Mouse (Mus musculus): ENCODE results near the gene Notch4. TPM values are rescaled to one million over a fixed set of nuclear protein-coding genes. Genes with fewer than 3 reads are reported as not detected.

Notch4 gene
- polyA plus RNA-seq, 1 experiment from 2014 or later: 5.8 TPM

DNA sequence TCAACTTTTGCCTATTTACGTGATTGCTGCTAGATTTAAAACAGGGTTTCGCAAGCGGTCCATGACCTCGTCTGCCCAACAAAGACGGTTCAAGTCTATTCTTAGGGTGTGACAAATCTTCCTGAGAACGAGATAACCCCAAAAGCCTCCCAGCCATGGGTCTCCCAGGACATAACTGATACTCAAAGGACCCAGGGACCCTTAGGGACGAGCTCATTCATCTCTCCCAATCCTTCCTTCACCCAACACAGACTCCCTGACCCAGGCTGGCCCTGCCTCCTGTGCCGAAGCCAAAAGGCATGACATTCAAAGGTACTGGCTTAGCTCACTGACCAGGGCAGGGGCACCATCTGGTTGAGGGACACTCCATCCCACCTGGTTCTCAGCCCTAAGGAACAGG, 7.7 kb upstream of the Notch4 start:
- Histone ChIP-seq H3K27ac (no peak overlapping the region), H3K36me3 (no peaks in the 10 kb centered on the region), H3K4me3 (replicated peaks) (no peak overlapping the region), H3K27me3 (replicated peaks) (no peaks in the 10 kb centered on the region), H3K9me3 (no peaks in the 10 kb centered on the region), H3K4me1 (no peaks in the 10 kb centered on the region), H3K4me2 (no peak overlapping the region), H3K9ac (no peak overlapping the region)
- WGBS: 84% methylated on average over 8 of the region's 8 CpGs
- ATAC-seq (ENCODE audit: insufficient read depth, low FRiP score, low read depth): no peak

- no peak for ATAC-seq (ENCODE audit: insufficient read depth, low FRiP score, low read depth)
- no peaks in the 10 kb centered on the region for H3K36me3 ChIP-seq
- H3K9ac ChIP-seq: no peak overlapping the region
- H3K9me3 ChIP-seq: no peaks in the 10 kb centered on the region
- H3K4me3 ChIP-seq (replicated peaks): no peak overlapping the region
- no peaks in the 10 kb centered on the region for H3K4me1 ChIP-seq
- no peaks in the 10 kb centered on the region for H3K27me3 ChIP-seq (replicated peaks)
- WGBS: 67% methylated on average over 11 of the region's 11 CpGs
- no peak overlapping the region for H3K4me2 ChIP-seq
- no peak overlapping the region for H3K27ac ChIP-seq
Observed at GRCm38 (mm10) chr17:34557411-34557810, 6.7 kb upstream of the Notch4 start.

DNA sequence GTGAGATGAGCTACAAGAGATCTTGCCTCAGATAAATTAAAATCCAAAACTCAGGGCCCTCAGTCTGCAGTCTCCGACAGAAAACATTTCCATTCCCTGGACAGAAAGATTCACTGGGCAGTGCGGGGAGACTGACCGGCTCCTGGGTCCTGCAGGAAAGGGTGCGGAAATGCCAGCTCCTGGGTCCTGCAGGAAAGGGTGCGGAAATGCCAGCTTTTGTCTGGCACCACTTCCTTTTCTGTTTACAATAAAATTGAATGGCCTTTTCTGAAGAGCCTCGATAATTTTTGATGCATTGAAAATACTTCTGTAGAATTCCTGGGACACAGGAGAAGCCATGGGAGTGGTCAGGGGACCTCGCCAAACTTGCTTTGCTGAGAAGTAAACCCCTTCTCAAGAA, 5.0 kb upstream of the Notch4 start:
- 80% methylated on average over 7 of the region's 7 CpGs for WGBS
- no peak overlapping the region for H3K4me3 ChIP-seq (replicated peaks)
- H3K4me1 ChIP-seq: peaks cover 2% of the 10 kb centered on the region; the same call in 1 of the 2 replicates
- no peak overlapping the region for H3K9ac ChIP-seq
- ATAC-seq (ENCODE audit: insufficient read depth, low FRiP score, low read depth): no peak
- no peaks in the 10 kb centered on the region for H3K9me3 ChIP-seq
- H3K36me3 ChIP-seq: no peaks in the 10 kb centered on the region
- H3K27me3 ChIP-seq (replicated peaks): no peaks in the 10 kb centered on the region
- no peak overlapping the region for H3K4me2 ChIP-seq
- H3K27ac ChIP-seq: no peak overlapping the region

GRCm38 (mm10) chr17:34559895-34560294, 4.2 kb upstream of the Notch4 start:
- Histone ChIP-seq H3K27ac (no peak overlapping the region), H3K9me3 (no peaks in the 10 kb centered on the region), H3K9ac (no peak overlapping the region), H3K4me1 (peaks cover 9% of the 10 kb centered on the region; the same call in 1 of the 2 replicates), H3K27me3 (replicated peaks) (no peaks in the 10 kb centered on the region), H3K4me2 (no peak overlapping the region), H3K4me3 (replicated peaks) (no peak overlapping the region), H3K36me3 (no peaks in the 10 kb centered on the region)
- 0 out of 2 replicates have a peak, but pooled peaks have one; percentile 30 for ATAC-seq (ENCODE audit: insufficient read depth, low FRiP score, low read depth)
- 24% methylated on average over 15 of the region's 15 CpGs for WGBS

DNA sequence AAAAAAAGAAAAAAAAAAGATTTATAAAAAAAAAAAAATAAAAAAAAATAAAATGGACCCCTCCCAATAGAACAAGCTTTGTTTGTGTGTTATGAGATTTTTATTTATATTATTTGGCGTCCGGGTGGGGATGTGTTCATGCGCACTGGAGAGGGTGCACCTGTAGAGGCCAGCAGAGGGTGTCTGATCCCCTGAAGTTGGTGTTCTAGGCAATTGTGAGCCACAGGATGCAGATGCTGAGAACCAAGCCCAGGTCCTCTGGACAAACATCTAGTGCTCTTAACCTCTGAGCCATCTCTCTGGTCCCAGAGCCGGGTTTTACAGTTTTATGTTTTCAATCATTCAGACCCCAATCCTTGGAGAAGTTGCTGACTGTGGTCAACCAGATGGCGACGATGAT, 3.6 kb upstream of the Notch4 start:
- Histone ChIP-seq H3K27ac (no peak overlapping the region), H3K4me3 (replicated peaks) (no peak overlapping the region), H3K9ac (no peak overlapping the region), H3K36me3 (no peaks in the 10 kb centered on the region), H3K4me1 (peaks cover 9% of the 10 kb centered on the region; the same call in 1 of the 2 replicates), H3K4me2 (no peak overlapping the region), H3K27me3 (replicated peaks) (no peaks in the 10 kb centered on the region), H3K9me3 (no peaks in the 10 kb centered on the region)
- ATAC-seq (ENCODE audit: insufficient read depth, low FRiP score, low read depth): no peak
- 88% methylated on average over 6 of the region's 6 CpGs for WGBS

DNA sequence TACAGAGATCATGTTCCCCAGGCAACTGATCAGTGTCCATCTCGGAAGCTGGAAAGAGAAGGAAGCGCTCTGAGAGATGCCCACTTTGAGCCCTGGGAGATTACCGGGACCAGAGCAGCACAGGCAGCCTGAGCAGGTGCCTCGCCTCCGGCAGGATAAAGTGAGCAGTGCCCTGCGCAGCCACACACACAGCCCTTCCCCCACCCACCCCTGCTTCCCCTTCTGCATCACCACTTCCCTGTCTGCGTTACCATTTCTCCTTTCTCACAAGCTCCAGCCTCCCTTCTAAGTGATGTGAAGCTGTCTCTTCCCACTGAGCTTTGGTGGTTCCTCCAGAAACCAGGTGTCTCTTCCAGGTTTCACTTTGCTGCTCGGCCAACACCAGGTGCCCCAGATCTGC, 2.9 kb upstream of the Notch4 start:
- 54% methylated on average over 8 of the region's 8 CpGs for WGBS
- no peak overlapping the region for H3K4me3 ChIP-seq (replicated peaks)
- no peaks in the 10 kb centered on the region for H3K36me3 ChIP-seq
- H3K4me2 ChIP-seq: no peak overlapping the region
- H3K4me1 ChIP-seq: peaks cover 9% of the 10 kb centered on the region; the same call in 1 of the 2 replicates
- no peak for ATAC-seq (ENCODE audit: insufficient read depth, low FRiP score, low read depth)
- no peaks in the 10 kb centered on the region for H3K27me3 ChIP-seq (replicated peaks)
- H3K9ac ChIP-seq: no peak overlapping the region
- no peaks in the 10 kb centered on the region for H3K9me3 ChIP-seq
- peak overlapping the region; percentile 62; the same call in 1 of the 2 replicates for H3K27ac ChIP-seq

GRCm38 (mm10) chr17:34562595-34562994, 1.5 kb upstream of the Notch4 start:
- Histone ChIP-seq H3K27me3 (replicated peaks) (no peaks in the 10 kb centered on the region), H3K36me3 (no peaks in the 10 kb centered on the region), H3K4me3 (replicated peaks) (no peak overlapping the region), H3K9ac (no peak overlapping the region), H3K9me3 (no peaks in the 10 kb centered on the region), H3K4me2 (no peak overlapping the region), H3K27ac (no peak overlapping the region), H3K4me1 (peaks cover 9% of the 10 kb centered on the region; the same call in 1 of the 2 replicates)
- ATAC-seq (ENCODE audit: insufficient read depth, low FRiP score, low read depth): no peak
- 50% methylated on average over 3 of the region's 3 CpGs for WGBS

GRCm38 (mm10) chr17:34563354-34563753, 714 bp upstream of the Notch4 start:
- H3K9ac ChIP-seq: no peak overlapping the region
- H3K9me3 ChIP-seq: no peaks in the 10 kb centered on the region
- no peaks in the 10 kb centered on the region for H3K36me3 ChIP-seq
- no peak for ATAC-seq (ENCODE audit: insufficient read depth, low FRiP score, low read depth)
- H3K27me3 ChIP-seq (replicated peaks): no peaks in the 10 kb centered on the region
- H3K4me3 ChIP-seq (replicated peaks): no peak overlapping the region
- H3K27ac ChIP-seq: peak overlapping the region; percentile 11; the same call in 1 of the 2 replicates
- 70% methylated on average over 11 of the region's 11 CpGs for WGBS
- peaks cover 9% of the 10 kb centered on the region; the same call in 1 of the 2 replicates for H3K4me1 ChIP-seq
- H3K4me2 ChIP-seq: no peak overlapping the region

- H3K9ac ChIP-seq: no peak overlapping the region
- WGBS: 54% methylated on average over 3 of the region's 3 CpGs
- ATAC-seq (ENCODE audit: insufficient read depth, low FRiP score, low read depth): no peak
Observed at GRCm38 (mm10) chr17:34564796-34565195, 728 bp downstream of the Notch4 start.

DNA sequence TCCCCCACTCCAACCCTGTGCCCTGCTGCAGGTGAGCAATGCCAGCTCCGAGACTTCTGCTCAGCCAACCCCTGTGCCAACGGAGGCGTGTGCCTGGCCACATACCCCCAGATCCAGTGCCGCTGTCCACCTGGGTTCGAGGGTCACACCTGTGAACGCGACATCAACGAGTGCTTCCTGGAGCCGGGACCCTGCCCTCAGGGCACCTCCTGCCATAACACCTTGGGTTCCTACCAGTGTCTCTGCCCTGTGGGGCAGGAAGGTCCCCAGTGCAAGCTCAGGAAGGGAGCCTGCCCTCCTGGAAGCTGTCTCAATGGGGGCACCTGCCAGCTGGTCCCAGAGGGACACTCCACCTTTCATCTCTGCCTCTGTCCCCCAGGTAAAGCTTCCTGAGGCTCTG, 3.2 kb downstream of the Notch4 start:
- no peaks in the 10 kb centered on the region for H3K27me3 ChIP-seq (replicated peaks)
- H3K4me3 ChIP-seq (replicated peaks): no peak overlapping the region
- peaks cover 9% of the 10 kb centered on the region; the same call in 1 of the 2 replicates for H3K4me1 ChIP-seq
- H3K36me3 ChIP-seq: no peaks in the 10 kb centered on the region
- H3K9ac ChIP-seq: no peak overlapping the region
- H3K9me3 ChIP-seq: no peaks in the 10 kb centered on the region
- 49% methylated on average over 9 of the region's 9 CpGs for WGBS
- H3K4me2 ChIP-seq: no peak overlapping the region
- no peak for ATAC-seq (ENCODE audit: insufficient read depth, low FRiP score, low read depth)
- no peak overlapping the region for H3K27ac ChIP-seq

More at GRCm38 (mm10) chr17:34564796-34565195, 728 bp downstream of the Notch4 start:
- Histone ChIP-seq H3K9me3 (no peaks in the 10 kb centered on the region), H3K4me3 (replicated peaks) (0 out of 2 replicates have a peak overlapping the region, but pooled peaks have one; percentile 12), H3K27ac (peak overlapping the region; percentile 63), H3K4me2 (peak overlapping the region; percentile 34), H3K4me1 (peaks cover 9% of the 10 kb centered on the region; the same call in 1 of the 2 replicates), H3K36me3 (no peaks in the 10 kb centered on the region), H3K27me3 (replicated peaks) (no peaks in the 10 kb centered on the region)

DNA sequence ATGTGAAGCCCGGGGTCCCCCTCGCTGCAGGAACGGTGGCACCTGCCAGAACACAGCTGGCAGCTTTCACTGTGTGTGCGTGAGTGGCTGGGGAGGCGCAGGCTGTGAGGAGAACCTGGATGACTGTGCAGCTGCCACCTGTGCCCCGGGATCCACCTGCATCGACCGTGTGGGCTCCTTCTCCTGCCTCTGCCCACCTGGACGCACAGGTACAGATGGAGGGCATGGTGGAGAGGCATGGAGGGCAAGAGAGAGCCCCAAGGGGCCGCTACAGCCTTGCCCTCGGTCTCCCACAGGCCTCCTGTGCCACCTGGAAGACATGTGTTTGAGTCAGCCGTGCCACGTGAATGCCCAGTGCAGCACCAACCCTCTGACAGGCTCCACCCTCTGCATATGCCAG, 4.4 kb downstream of the Notch4 start:
- H3K27ac ChIP-seq: no peak overlapping the region
- peaks cover 9% of the 10 kb centered on the region; the same call in 1 of the 2 replicates for H3K4me1 ChIP-seq
- H3K9me3 ChIP-seq: no peaks in the 10 kb centered on the region
- H3K4me3 ChIP-seq (replicated peaks): no peak overlapping the region
- no peaks in the 10 kb centered on the region for H3K36me3 ChIP-seq
- ATAC-seq (ENCODE audit: insufficient read depth, low FRiP score, low read depth): no peak
- H3K4me2 ChIP-seq: no peak overlapping the region
- H3K9ac ChIP-seq: no peak overlapping the region
- no peaks in the 10 kb centered on the region for H3K27me3 ChIP-seq (replicated peaks)
- WGBS: 71% methylated on average over 13 of the region's 13 CpGs

GRCm38 (mm10) chr17:34569919-34570318, 5.9 kb downstream of the Notch4 start:
- Histone ChIP-seq H3K9ac (no peak overlapping the region), H3K27me3 (replicated peaks) (no peaks in the 10 kb centered on the region), H3K36me3 (no peaks in the 10 kb centered on the region), H3K4me1 (no peaks in the 10 kb centered on the region), H3K4me2 (no peak overlapping the region), H3K9me3 (no peaks in the 10 kb centered on the region), H3K27ac (no peak overlapping the region), H3K4me3 (replicated peaks) (no peak overlapping the region)
- 67% methylated on average over 4 of the region's 4 CpGs for WGBS
- no peak for ATAC-seq (ENCODE audit: insufficient read depth, low FRiP score, low read depth)

GRCm38 (mm10) chr17:34571875-34572274, 7.8 kb downstream of the Notch4 start:
- Histone ChIP-seq H3K36me3 (no peaks in the 10 kb centered on the region), H3K9me3 (no peaks in the 10 kb centered on the region), H3K27ac (no peak overlapping the region), H3K4me2 (no peak overlapping the region), H3K4me1 (peaks cover 7% of the 10 kb centered on the region), H3K9ac (no peak overlapping the region), H3K27me3 (replicated peaks) (no peaks in the 10 kb centered on the region), H3K4me3 (replicated peaks) (no peak overlapping the region)
- no peak for ATAC-seq (ENCODE audit: insufficient read depth, low FRiP score, low read depth)
- 18% methylated on average over 5 of the region's 5 CpGs for WGBS

Data from stomach, embryonic 15.5 days (tissue).